Mouse (Mus musculus): Measurements from ENCODE around the gene Prkg1.

DNA sequence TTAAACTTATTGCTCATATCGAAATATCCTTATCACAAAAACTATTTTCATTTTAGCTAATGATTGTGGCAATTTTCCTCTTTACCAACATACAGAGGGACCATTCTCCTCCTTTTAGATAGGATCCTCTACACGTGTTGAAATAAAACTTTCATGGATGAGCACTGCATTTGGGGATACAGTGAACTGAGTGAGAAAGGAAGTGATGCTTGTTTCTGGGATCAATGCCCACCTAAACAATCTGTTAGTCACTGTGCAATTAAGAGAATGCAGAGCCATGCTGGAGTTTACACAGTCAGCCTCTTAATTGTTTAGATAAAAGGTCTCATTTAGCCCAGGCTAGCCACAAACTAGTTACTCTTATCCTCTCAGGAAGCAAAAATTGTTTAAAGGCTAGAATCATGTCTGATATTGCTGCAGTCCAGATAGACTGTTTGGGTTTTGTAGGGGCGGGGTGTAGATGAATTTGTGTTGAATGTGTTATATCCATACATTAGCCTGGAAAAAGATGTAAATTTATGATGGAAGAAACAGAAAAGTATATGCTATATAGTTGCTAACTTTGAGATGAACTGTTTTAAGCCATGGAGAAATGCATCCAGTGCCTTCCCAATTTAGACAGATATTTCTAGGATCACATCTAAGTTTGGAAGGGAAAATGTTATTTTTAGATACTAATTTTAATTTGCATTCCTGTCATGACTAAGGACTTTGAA, 1151.5 kb downstream of the Prkg1 start:
- TF ChIP-seq CTCF (IDR thresholded peaks at IDR 0.05; ENCODE audit: extremely low read depth, insufficient read depth, low read length) (no peak), POLR2A (IDR thresholded peaks at IDR 0.05; ENCODE audit: extremely low read depth, insufficient read depth, low read length) (no peak)
